In genomic region chr14:100328602-100329276, GRCm38 (mm10) we compare ENCODE assay signal across 19 mouse cellular contexts. TPM values are rescaled to one million over a fixed set of nuclear protein-coding genes. Genes with fewer than 3 reads are reported as not detected.
A peak's percentile ranks its signal among the peaks of the same experiment; 100 is the strongest.
DNase-seq lines count a peak whose midpoint lies in the region; ATAC-seq and TF ChIP-seq lines count a peak whose summit lies in the region.
"Had no signal": no experiment of that assay in that cellular context is flagged by ENCODE, and none has a peak within 500 bp of the region (broad histone marks: within the 10 kb centered on the region; RNA-seq: fewer than 3 reads in every experiment).

No protein-coding gene starts in this region.

- H3K4me2 ChIP-seq in liver, embryonic 11.5 days, result no peak overlapping the region
- no peak overlapping the region for H3K4me2 ChIP-seq in lung, postnatal 0 days (replicated peaks; ENCODE audit: low read depth, low read length)
- H3K4me2 ChIP-seq in stomach, embryonic 16.5 days (ENCODE audit: low read depth, low read length), result no peak overlapping the region
- H3K4me2 ChIP-seq: heart, embryonic 12.5 days had no signal

- no peak overlapping the region for H3K27ac ChIP-seq in liver, adult 2 months (replicated peaks; ENCODE audit: insufficient read depth, low read depth, low read length)
- H3K27ac ChIP-seq in liver, embryonic 11.5 days (ENCODE audit: low read depth, low read length), result no peak overlapping the region
- H3K27ac ChIP-seq in lung, postnatal 0 days (ENCODE audit: low read length), result no peak overlapping the region
- no peak overlapping the region for H3K27ac ChIP-seq in stomach, embryonic 16.5 days (ENCODE audit: low read length)
- H3K27ac ChIP-seq: embryonic facial prominence, embryonic 10.5 days; gastrocnemius, adult 2 months; hindbrain, embryonic 10.5 days had no signal

- no peaks in the 10 kb centered on the region for H3K27me3 ChIP-seq in liver, adult 2 months (ENCODE audit: control insufficient read depth, insufficient read depth, low read length)
- no peaks in the 10 kb centered on the region for H3K27me3 ChIP-seq in liver, embryonic 11.5 days (replicated peaks; ENCODE audit: control insufficient read depth, insufficient read depth, low read length)
- H3K27me3 ChIP-seq in lung, postnatal 0 days (replicated peaks; ENCODE audit: insufficient read depth, low read length), result no peaks in the 10 kb centered on the region
- H3K27me3 ChIP-seq in stomach, embryonic 16.5 days (ENCODE audit: control insufficient read depth, insufficient read depth, low read length), result no peaks in the 10 kb centered on the region
- H3K27me3 ChIP-seq: heart, embryonic 12.5 days had no signal

- H3K36me3 ChIP-seq in liver, adult 2 months (ENCODE audit: control insufficient read depth, insufficient read depth, low read length), result no peaks in the 10 kb centered on the region
- no peaks in the 10 kb centered on the region for H3K36me3 ChIP-seq in liver, embryonic 11.5 days (ENCODE audit: control insufficient read depth, insufficient read depth, low read length)
- no peaks in the 10 kb centered on the region for H3K36me3 ChIP-seq in lung, postnatal 0 days (ENCODE audit: insufficient read depth, low read length)
- no peaks in the 10 kb centered on the region for H3K36me3 ChIP-seq in stomach, embryonic 16.5 days (ENCODE audit: control insufficient read depth, insufficient read depth, low read length)
- H3K36me3 ChIP-seq: embryonic facial prominence, embryonic 10.5 days; heart, embryonic 12.5 days; hindbrain, embryonic 10.5 days had no signal

- no peak for TF ChIP-seq CTCF in liver, adult 2 months (IDR thresholded peaks at IDR 0.05; ENCODE audit: low read depth, low read length)
- no peak for TF ChIP-seq CTCF in lung, postnatal 0 days (IDR thresholded peaks at IDR 0.05)

- H3K4me1 ChIP-seq in liver, adult 2 months (ENCODE audit: control insufficient read depth, insufficient read depth, low read length), result peaks cover 5% of the 10 kb centered on the region; the same call in 1 of the 2 replicates
- H3K4me1 ChIP-seq in liver, embryonic 11.5 days (replicated peaks; ENCODE audit: control insufficient read depth, insufficient read depth, low read length), result no peaks in the 10 kb centered on the region
- no peaks in the 10 kb centered on the region for H3K4me1 ChIP-seq in lung, postnatal 0 days (ENCODE audit: insufficient read depth, low read depth, low read length)
- no peaks in the 10 kb centered on the region for H3K4me1 ChIP-seq in stomach, embryonic 16.5 days (ENCODE audit: control insufficient read depth, insufficient read depth, low read length)
- H3K4me1 ChIP-seq: heart, embryonic 12.5 days; hindbrain, embryonic 10.5 days had no signal

- H3K79me2 ChIP-seq in liver, adult 2 months (ENCODE audit: control insufficient read depth, insufficient read depth, low read length), result no peaks in the 10 kb centered on the region

- 66% methylated on average over 6 of the region's 6 CpGs for WGBS in liver, adult 2 months
- 69% methylated on average over 6 of the region's 6 CpGs for WGBS in liver, embryonic 11.5 days
- WGBS in lung, postnatal 0 days, result 43% methylated on average over 6 of the region's 6 CpGs
- 61% methylated on average over 6 of the region's 6 CpGs for WGBS in stomach, embryonic 16.5 days

- H3K9me3 ChIP-seq in liver, embryonic 11.5 days (ENCODE audit: control insufficient read depth, low read length), result no peaks in the 10 kb centered on the region
- H3K9me3 ChIP-seq in lung, postnatal 0 days (ENCODE audit: low read length), result no peaks in the 10 kb centered on the region
- H3K9me3 ChIP-seq in stomach, embryonic 16.5 days (replicated peaks; ENCODE audit: control insufficient read depth, low read length), result no peaks in the 10 kb centered on the region
- H3K9me3 ChIP-seq: embryonic facial prominence, embryonic 10.5 days; heart, embryonic 12.5 days; hindbrain, embryonic 10.5 days had no signal

- no peak for ATAC-seq in liver, embryonic 11.5 days (replicated peaks; ENCODE audit: low FRiP score)
- no peak for ATAC-seq in lung, postnatal 0 days
- peak; percentile 17; the same call in 1 of the 2 replicates for ATAC-seq in stomach, embryonic 16.5 days (ENCODE audit: insufficient read depth, low FRiP score)
- no peak for ATAC-seq in megakaryocyte, adult 5-6 weeks (ENCODE audit: poor library complexity, severe bottlenecking)
- ATAC-seq: forebrain, embryonic 14.5 days; Patski had no signal

- no peak overlapping the region for H3K4me3 ChIP-seq in liver, adult 2 months (ENCODE audit: insufficient read depth, low read depth, low read length)
- no peak overlapping the region for H3K4me3 ChIP-seq in liver, embryonic 11.5 days (ENCODE audit: low read depth, low read length)
- H3K4me3 ChIP-seq in lung, postnatal 0 days (ENCODE audit: low read depth, low read length), result no peak overlapping the region
- H3K4me3 ChIP-seq in stomach, embryonic 16.5 days (replicated peaks; ENCODE audit: low read length), result no peak overlapping the region
- H3K4me3 ChIP-seq: embryonic facial prominence, embryonic 10.5 days; gastrocnemius, adult 2 months; heart, embryonic 12.5 days; hindbrain, embryonic 10.5 days had no signal

- TF ChIP-seq EP300 in lung, postnatal 0 days (IDR thresholded peaks at IDR 0.05), result 0 out of 2 replicates have a peak, but pooled peaks have one; percentile 10

- H3K9ac ChIP-seq in liver, adult 2 months (ENCODE audit: low read depth, low read length), result no peak overlapping the region
- H3K9ac ChIP-seq in liver, embryonic 11.5 days (ENCODE audit: low read depth, low read length), result no peak overlapping the region
- H3K9ac ChIP-seq in lung, postnatal 0 days (replicated peaks; ENCODE audit: low read depth), result no peak overlapping the region
- no peak overlapping the region for H3K9ac ChIP-seq in stomach, embryonic 16.5 days (ENCODE audit: low read length)
- H3K9ac ChIP-seq: heart, embryonic 12.5 days had no signal

- peak; percentile 29 for DNase-seq in liver, adult 2 months (ENCODE audit: extremely low read depth, low read depth, low spot score)
- DNase-seq in liver, embryonic 11.5 days (ENCODE audit: low spot score), result no peak
- peak; percentile 5 for DNase-seq in lung, postnatal 0 days (ENCODE audit: low spot score)
- no peak for DNase-seq in lung, postnatal 14 days
- no peak for DNase-seq in adrenal gland, adult 18-20 months (ENCODE audit: low spot score in 2 of 2)
- DNase-seq: adrenal gland, adult 8-10 months; adrenal gland, postnatal 36 days; cerebellum, adult 2 months; cerebellum, postnatal 10 days; gastrocnemius, adult 2 months; gastrocnemius, postnatal 25 days had no signal

- no peak for TF ChIP-seq POLR2A in liver, adult 2 months (IDR thresholded peaks at IDR 0.05; ENCODE audit: extremely low read depth, insufficient read depth, low read length)

RNA-seq across cellular contexts. Expression of gene Klf12, which starts 44.3 kb away (rescaled TPM):
- total RNA-seq in liver, adult 2 months (2014; rRNA removed), result 25.8 and 29.2 TPM in 2 replicates
- 17.9 and 20.7 TPM in 2 replicates for polyA plus RNA-seq in liver, adult 2 months (2012; rRNA removed)
- 11.6 and 11.8 TPM in 2 replicates for polyA plus RNA-seq in liver, embryonic 11.5 days (2014; fragmentation: Nextera tagmentation; extraction: Ambion mirVana)
- 4.7 and 5.2 TPM in 2 replicates for polyA plus RNA-seq in lung, postnatal 0 days (2015; fragmentation: Nextera tagmentation; extraction: Ambion mirVana)
- 13.2 and 14.4 TPM in 2 replicates for polyA plus RNA-seq in stomach, embryonic 16.5 days (2015; fragmentation: Nextera tagmentation; extraction: Ambion mirVana)
- 0.75 TPM in 1 of 2 replicates, not detected in the other for total RNA-seq in megakaryocyte, adult 5-6 weeks (2015)
- 0.11 and 0.16 TPM in 2 replicates for total RNA-seq in megakaryocyte, adult 5-6 weeks (2017)
- 10 to 100 TPM; 12.2 to 17.0 TPM for total RNA-seq in adrenal gland, adult 18-20 months (2021)
- total RNA-seq: granulocyte monocyte progenitor cell, adult 5-6 weeks had no signal

Comparison
In these comparisons a context has a peak if more than half of its experiments do, and no peak if none do; other contexts are left out.
1. DNase-seq: peak in liver, adult 2 months (single experiment) and lung, postnatal 0 days (single experiment); none in liver, embryonic 11.5 days (single experiment), lung, postnatal 14 days (single experiment) and adrenal gland, adult 18-20 months (0 of 2).